Mouse (Mus musculus): Measurements from ENCODE around the gene Tbc1d7.

- TF ChIP-seq CTCF (IDR thresholded peaks at IDR 0.05; ENCODE audit: borderline replicate concordance, control insufficient read depth, extremely low read depth, insufficient read depth, low read length, poor library complexity) (no peak), POLR2A (IDR thresholded peaks at IDR 0.05; ENCODE audit: control insufficient read depth, extremely low read depth, insufficient read depth, low read length, poor library complexity) (no peak)
Observed at GRCm38 (mm10) chr13:43158281-43158680, 13.0 kb downstream of the Tbc1d7 start.
